Mouse (Mus musculus) heart, postnatal 0 days (tissue): ENCODE measurements at regions not wholly inside any gene's neighbourhood (a gene's known extent, or its start where the extent isn't known, plus 50 kb on each side); places are given as distances from the start of the nearest gene placed in this dataset.

Experiments
- CTCF ChIP-seq: IDR thresholded peaks from 2 replicates; pipeline ENCODE4 v1.5.1; 2016; ENCODE audit warnings: antibody characterized with exemption, control low read depth, low read depth
- EP300 ChIP-seq: IDR thresholded peaks from 2 replicates; pipeline ENCODE4 v1.6.1; 2016; ENCODE audit warnings: antibody characterized with exemption, low read depth

DNA sequence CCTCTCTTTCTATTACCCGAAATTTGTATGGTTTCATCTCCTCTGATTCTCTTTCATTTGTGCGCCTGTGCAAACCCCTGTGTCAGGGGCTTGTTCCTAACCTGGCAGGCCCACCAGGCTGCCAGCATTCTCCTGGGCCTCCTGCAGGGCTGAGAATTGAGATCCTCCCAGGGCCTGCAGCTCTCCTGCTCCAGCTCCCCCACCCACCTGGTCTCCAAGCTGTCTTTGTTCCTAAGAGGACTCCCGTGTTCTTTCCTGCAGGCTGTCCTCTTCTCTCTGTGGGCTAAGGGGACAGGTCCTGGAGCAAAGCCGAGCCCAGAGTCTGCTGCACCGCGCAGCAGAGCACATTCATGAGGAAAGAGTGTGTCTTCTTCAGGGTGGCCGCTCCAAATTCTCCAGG lies 163.3 kb upstream of the Gm4791 start:
- TF ChIP-seq EP300 (no peak), CTCF (no peak)
